Mouse (Mus musculus): ENCODE results near the gene BC051142. TPM values are rescaled to one million over a fixed set of nuclear protein-coding genes. Genes with fewer than 3 reads are reported as not detected.

The BC051142 gene
- polyA plus RNA-seq, 1 experiment from 2014 or later = 1.2 TPM

DNA sequence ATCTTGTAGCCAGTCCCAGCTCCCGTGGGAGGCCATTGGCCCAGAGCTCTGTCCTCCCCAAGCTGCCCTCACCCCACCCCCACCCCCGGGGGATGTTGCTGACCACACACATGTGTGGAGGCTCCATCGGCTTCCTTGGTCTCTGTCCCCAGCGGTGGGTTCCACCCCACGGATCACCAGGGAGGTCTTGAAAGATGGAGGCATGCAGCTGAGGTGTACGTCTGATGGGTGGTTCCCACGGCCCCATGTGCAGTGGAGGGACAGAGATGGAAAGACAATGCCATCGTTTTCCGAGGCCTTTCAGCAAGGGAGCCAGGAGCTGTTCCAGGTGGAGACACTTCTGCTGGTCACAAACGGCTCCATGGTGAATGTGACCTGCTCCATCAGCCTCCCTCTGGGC is 33.6 kb upstream of the BC051142 start:
- Histone ChIP-seq H3K9me3 (replicated peaks; ENCODE audit: low read length) (no peaks in the 10 kb centered on the region), H3K4me1 (replicated peaks; ENCODE audit: insufficient read depth, low read length) (no peaks in the 10 kb centered on the region), H3K4me2 (ENCODE audit: low read length) (no peak overlapping the region), H3K27ac (no peak overlapping the region), H3K9ac (ENCODE audit: low read depth, low read length) (no peak overlapping the region), H3K27me3 (ENCODE audit: insufficient read depth, low read length) (no peaks in the 10 kb centered on the region), H3K4me3 (replicated peaks; ENCODE audit: low read depth, low read length) (no peak overlapping the region), H3K36me3 (ENCODE audit: insufficient read depth, low read length) (no peaks in the 10 kb centered on the region)
- TF ChIP-seq CTCF (IDR thresholded peaks at IDR 0.05; ENCODE audit: low read depth) = no peak
- no peak for DNase-seq (ENCODE audit: low spot score)
- ATAC-seq (replicated peaks; ENCODE audit: low FRiP score, low read depth) = no peak
- 61% methylated on average over 10 of the region's 10 CpGs for WGBS

- TF ChIP-seq CTCF (IDR thresholded peaks at IDR 0.05; ENCODE audit: low read depth) = no peak
- Histone ChIP-seq H3K4me2 (ENCODE audit: low read length) (no peak overlapping the region), H3K9me3 (replicated peaks; ENCODE audit: low read length) (no peaks in the 10 kb centered on the region), H3K4me1 (replicated peaks; ENCODE audit: insufficient read depth, low read length) (no peaks in the 10 kb centered on the region), H3K27ac (no peak overlapping the region), H3K9ac (ENCODE audit: low read depth, low read length) (no peak overlapping the region), H3K36me3 (ENCODE audit: insufficient read depth, low read length) (no peaks in the 10 kb centered on the region), H3K4me3 (replicated peaks; ENCODE audit: low read depth, low read length) (no peak overlapping the region), H3K27me3 (ENCODE audit: insufficient read depth, low read length) (no peaks in the 10 kb centered on the region)
- WGBS = 80% methylated on average over 4 of the region's 4 CpGs
- ATAC-seq (replicated peaks; ENCODE audit: low FRiP score, low read depth) (no peak), DNase-seq (ENCODE audit: low spot score) (no peak)
Observed at GRCm38 (mm10) chr17:34370563-34370962, 28.1 kb upstream of the BC051142 start.

DNA sequence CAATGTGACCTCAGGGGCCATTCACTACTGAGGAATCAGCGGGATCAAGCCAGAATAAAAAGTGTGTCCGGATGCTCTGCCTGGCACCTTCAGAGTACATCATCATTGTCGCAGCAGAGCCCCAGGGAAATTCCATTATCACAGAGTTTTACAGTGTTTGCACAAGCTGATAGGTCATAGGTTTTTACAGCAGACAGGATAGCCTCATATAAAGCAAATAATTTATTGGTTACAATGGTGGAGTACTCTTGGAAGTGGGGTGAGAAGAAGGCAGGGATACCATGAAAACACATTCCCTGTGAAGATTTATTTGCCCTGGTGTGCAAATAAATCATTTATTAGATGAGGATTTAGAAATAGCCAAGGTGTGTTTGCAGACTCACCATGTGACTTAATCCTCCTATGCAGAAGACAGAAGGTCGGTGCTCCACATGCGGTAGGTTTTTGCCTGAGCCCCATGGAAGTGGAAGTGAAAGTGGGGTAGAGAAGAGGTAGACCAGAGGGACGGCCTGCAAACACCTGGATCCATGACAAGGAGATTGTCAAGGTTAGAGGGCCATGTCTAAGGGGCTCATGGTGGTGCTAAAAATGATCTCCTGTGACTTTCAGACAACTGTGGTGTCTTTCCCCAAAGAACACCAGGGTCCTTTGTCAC is 25.4 kb upstream of the BC051142 start:
- ATAC-seq (replicated peaks; ENCODE audit: low FRiP score, low read depth) (no peak), DNase-seq (ENCODE audit: low spot score) (no peak)
- H3K27ac ChIP-seq = no peak overlapping the region
- TF ChIP-seq CTCF (IDR thresholded peaks at IDR 0.05; ENCODE audit: low read depth) = no peak
- no peak overlapping the region for H3K4me2 ChIP-seq (ENCODE audit: low read length)
- H3K4me1 ChIP-seq (replicated peaks; ENCODE audit: insufficient read depth, low read length) = no peaks in the 10 kb centered on the region
- 63% methylated on average over 6 of the region's 6 CpGs for WGBS
- H3K4me3 ChIP-seq (replicated peaks; ENCODE audit: low read depth, low read length) = no peak overlapping the region
- no peaks in the 10 kb centered on the region for H3K9me3 ChIP-seq (replicated peaks; ENCODE audit: low read length)
- no peak overlapping the region for H3K9ac ChIP-seq (ENCODE audit: low read depth, low read length)
- no peaks in the 10 kb centered on the region for H3K27me3 ChIP-seq (ENCODE audit: insufficient read depth, low read length)
- H3K36me3 ChIP-seq (ENCODE audit: insufficient read depth, low read length) = no peaks in the 10 kb centered on the region

- no peaks in the 10 kb centered on the region for H3K4me1 ChIP-seq (replicated peaks; ENCODE audit: insufficient read depth, low read length)
- no peak within 1 kb of the TSS for H3K9ac ChIP-seq (ENCODE audit: low read depth, low read length)
- H3K36me3 ChIP-seq (ENCODE audit: insufficient read depth, low read length) = no peaks in the 10 kb centered on the region
- H3K4me2 ChIP-seq (ENCODE audit: low read length) = no peak within 1 kb of the TSS
- 77% methylated on average over 2 of the region's 2 CpGs for WGBS
- DNase-seq (ENCODE audit: low spot score) (no peak), ATAC-seq (replicated peaks; ENCODE audit: low FRiP score, low read depth) (no peak)
- TF ChIP-seq CTCF (IDR thresholded peaks at IDR 0.05; ENCODE audit: low read depth) = no peak
- H3K9me3 ChIP-seq (replicated peaks; ENCODE audit: low read length) = no peaks in the 10 kb centered on the region
- no peak within 1 kb of the TSS for H3K4me3 ChIP-seq (replicated peaks; ENCODE audit: low read depth, low read length)
- H3K27me3 ChIP-seq (ENCODE audit: insufficient read depth, low read length) = no peaks in the 10 kb centered on the region
- H3K27ac ChIP-seq = no peak within 1 kb of the TSS
Observed at GRCm38 (mm10) chr17:34376847-34377246, 21.8 kb upstream of the BC051142 start, which contains the start of gene Btnl1. Gene Btnl1 (plus strand): TSS chr17:34377132.

- Histone ChIP-seq H3K4me3 (replicated peaks; ENCODE audit: low read depth, low read length) (no peak overlapping the region), H3K4me2 (ENCODE audit: low read length) (no peak overlapping the region), H3K4me1 (replicated peaks; ENCODE audit: insufficient read depth, low read length) (no peaks in the 10 kb centered on the region), H3K9me3 (replicated peaks; ENCODE audit: low read length) (no peaks in the 10 kb centered on the region), H3K27ac (no peak overlapping the region), H3K27me3 (ENCODE audit: insufficient read depth, low read length) (no peaks in the 10 kb centered on the region), H3K9ac (ENCODE audit: low read depth, low read length) (no peak overlapping the region), H3K36me3 (ENCODE audit: insufficient read depth, low read length) (no peaks in the 10 kb centered on the region)
- no peak; the same call in 1 of the 2 replicates for TF ChIP-seq CTCF (IDR thresholded peaks at IDR 0.05; ENCODE audit: low read depth)
- WGBS = 44% methylated on average over 6 of the region's 6 CpGs
- ATAC-seq (replicated peaks; ENCODE audit: low FRiP score, low read depth) = no peak
- no peak for DNase-seq (ENCODE audit: low spot score)
Observed at GRCm38 (mm10) chr17:34377450-34378209, 21.0 kb upstream of the BC051142 start.

DNA sequence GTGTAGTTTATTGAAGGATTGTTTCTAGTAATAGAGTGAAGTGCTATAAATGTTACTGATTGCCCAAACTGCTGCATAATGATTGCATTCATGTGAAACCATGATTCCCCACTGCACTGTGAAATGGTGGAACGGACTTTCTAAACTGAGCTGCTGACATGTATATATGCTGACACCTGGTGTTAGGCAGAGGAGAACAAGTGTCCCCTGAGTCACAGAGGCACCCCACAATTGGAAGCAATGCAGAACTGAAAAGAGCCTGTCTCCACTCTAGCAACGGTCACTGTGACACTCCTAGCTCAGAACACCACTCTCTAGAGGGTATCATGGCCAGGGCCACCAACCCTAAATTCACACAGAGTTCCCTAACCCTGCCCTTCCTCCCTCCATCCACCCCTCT is 19.9 kb upstream of the BC051142 start:
- 75% methylated on average over 2 of the region's 2 CpGs for WGBS
- no peaks in the 10 kb centered on the region for H3K27me3 ChIP-seq (ENCODE audit: insufficient read depth, low read length)
- no peaks in the 10 kb centered on the region for H3K4me1 ChIP-seq (replicated peaks; ENCODE audit: insufficient read depth, low read length)
- no peak overlapping the region for H3K9ac ChIP-seq (ENCODE audit: low read depth, low read length)
- TF ChIP-seq CTCF (IDR thresholded peaks at IDR 0.05; ENCODE audit: low read depth) = no peak
- DNase-seq (ENCODE audit: low spot score) (no peak), ATAC-seq (replicated peaks; ENCODE audit: low FRiP score, low read depth) (no peak)
- H3K4me2 ChIP-seq (ENCODE audit: low read length) = no peak overlapping the region
- no peak overlapping the region for H3K27ac ChIP-seq
- no peaks in the 10 kb centered on the region for H3K9me3 ChIP-seq (replicated peaks; ENCODE audit: low read length)
- no peaks in the 10 kb centered on the region for H3K36me3 ChIP-seq (ENCODE audit: insufficient read depth, low read length)
- no peak overlapping the region for H3K4me3 ChIP-seq (replicated peaks; ENCODE audit: low read depth, low read length)

Data from kidney, postnatal 0 days (tissue).